In genomic region chr2:127204932-127205331, GRCm38 (mm10) we compare ENCODE assay signal across 8 mouse cellular contexts. TPM values are rescaled to one million over a fixed set of nuclear protein-coding genes. Genes with fewer than 3 reads are reported as not detected.
DNase-seq lines count a peak whose midpoint lies in the region; ATAC-seq lines count a peak whose summit lies in the region.

No protein-coding gene starts in this region.

- peak; percentile 52 to 72 for DNase-seq in cerebellum, adult 18-20 months
- DNase-seq in 3134 (ENCODE audit: extremely low read depth, insufficient read length, low spot score), result peak; percentile 28
- peak; percentile 36 for DNase-seq in adrenal gland, adult 2 months
- DNase-seq in embryo, embryonic 9.5 days (ENCODE audit: extremely low spot score), result peak; percentile 58
- DNase-seq in layer of hippocampus, adult 11-12 months (ENCODE audit: low spot score), result peak; percentile 68
- DNase-seq in lung, postnatal 25 days (ENCODE audit: low spot score), result peak; percentile 52
- DNase-seq in spleen, postnatal 4 days (ENCODE audit: low spot score in 2 of 2), result peak; percentile 51 to 83

- no peak for ATAC-seq in cerebellum, adult (ENCODE audit: insufficient number of reproducible peaks, low FRiP score, low TSS enrichment)

RNA-seq across cellular contexts. Expression of gene 1810024B03Rik, which starts 3.1 kb away (rescaled TPM):
- total RNA-seq in adrenal gland, adult 2 months (2021), result 1 to 10 TPM; 1.6 to 2.0 TPM
- polyA plus RNA-seq in adrenal gland, adult 2 months (2012; rRNA removed), result 1.0 and 1.3 TPM in 2 replicates

RNA-seq across cellular contexts. Expression of gene Snrnp200, which starts 3.3 kb away (rescaled TPM):
- 10 to 100 TPM; 66.7 to 69.2 TPM for total RNA-seq in adrenal gland, adult 2 months (2021)
- 21.0 and 23.7 TPM in 2 replicates for polyA plus RNA-seq in adrenal gland, adult 2 months (2012; rRNA removed)

RNA-seq across cellular contexts. Expression of gene Ciao1, which starts 42.7 kb away (rescaled TPM):
- total RNA-seq in adrenal gland, adult 2 months (2021), result 100 to 1,000 TPM in 1 of 2 experiments, 10 to 100 TPM in 1; 82.1 to 127 TPM
- polyA plus RNA-seq in adrenal gland, adult 2 months (2012; rRNA removed), result 42.7 and 59.3 TPM in 2 replicates

RNA-seq across cellular contexts. Expression of gene Tmem127, which starts 42.8 kb away (rescaled TPM):
- total RNA-seq in adrenal gland, adult 2 months (2021), result 10 to 100 TPM; 84.1 to 87.6 TPM
- 131 and 150 TPM in 2 replicates for polyA plus RNA-seq in adrenal gland, adult 2 months (2012; rRNA removed)
